Mouse (Mus musculus) lung, adult 2 months (tissue): ENCODE measurements around the gene Cdk12. TPM values are rescaled to one million over a fixed set of nuclear protein-coding genes. Genes with fewer than 3 reads are reported as not detected.
A peak's percentile ranks its signal among the peaks of the same experiment; 100 is the strongest.

ENCODE experiments used
- DNase-seq: peaks from one replicate; pipeline ENCODE4 v3.0.0; 2022
- H3K4me1 ChIP-seq: fragments of 200-500 bp; 2 replicates; pipeline ENCODE4 v1.6.1; 2011; ENCODE audit warnings: low read length; ENCODE audit not compliant: control insufficient read depth, insufficient read depth
- H3K4me3 ChIP-seq: fragments of 200-500 bp; replicated peaks from 2 replicates; pipeline ENCODE3; 2011; ENCODE audit warnings: low read depth, mild to moderate bottlenecking, control low read depth, low read length; ENCODE audit errors: extremely low read depth
- CTCF ChIP-seq: fragments of 200-500 bp; IDR thresholded peaks from 2 replicates; pipeline ENCODE4 v1.5.1; 2011; ENCODE audit warnings: mild to moderate bottlenecking, low read length, control low read depth; ENCODE audit not compliant: insufficient read depth
- POLR2A ChIP-seq: fragments of 200-500 bp; IDR thresholded peaks from 2 replicates; pipeline ENCODE4 v1.6.1; 2011; ENCODE audit warnings: low read depth, mild to moderate bottlenecking, control low read depth, low read length, borderline replicate concordance; ENCODE audit errors: extremely low read depth
- WGBS: fragments of 180-500 bp; shearing (Covaris S2); methylation state at CpG from one replicate; pipeline ENCODE4 v1.1.7; 2018; 5-methylcytosine and 5-hydroxymethylcytosine counted together
- polyA plus RNA-seq: library from polyadenylated mRNA; depleted of rRNA; stranded (reverse); fragments of >200 nt; gene quantifications from 2 replicates; pipeline ENCODE4 v1.2.3, GENCODE M21; 2012

Gene Cdk12
- polyA plus RNA-seq, 1 experiment, result 13.9 TPM

DNA sequence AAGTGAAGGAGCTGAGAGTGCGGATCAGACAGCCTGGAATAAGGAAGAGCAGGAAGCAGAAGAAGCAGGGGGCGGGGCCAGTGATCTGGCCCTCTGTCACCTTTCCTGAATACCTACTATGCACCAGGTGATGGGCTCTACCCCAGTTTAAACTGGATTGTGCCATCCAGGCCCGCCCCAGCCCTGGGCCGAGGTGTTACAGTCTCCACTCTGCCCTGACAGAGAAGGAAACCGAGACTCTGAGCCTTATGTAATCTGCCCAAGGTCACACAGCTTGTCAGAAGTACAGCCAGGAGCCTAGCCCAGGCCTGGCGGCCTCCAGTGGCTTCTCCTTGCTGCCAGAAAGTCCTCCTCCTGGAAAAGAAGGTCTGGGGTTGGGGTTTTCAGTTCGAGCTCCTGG lies 94.9 kb downstream of the Cdk12 start:
- 38% methylated on average over 7 of the region's 7 CpGs for WGBS
- TF ChIP-seq POLR2A (no peak), CTCF (no peak)
- DNase-seq, result no peak

DNA sequence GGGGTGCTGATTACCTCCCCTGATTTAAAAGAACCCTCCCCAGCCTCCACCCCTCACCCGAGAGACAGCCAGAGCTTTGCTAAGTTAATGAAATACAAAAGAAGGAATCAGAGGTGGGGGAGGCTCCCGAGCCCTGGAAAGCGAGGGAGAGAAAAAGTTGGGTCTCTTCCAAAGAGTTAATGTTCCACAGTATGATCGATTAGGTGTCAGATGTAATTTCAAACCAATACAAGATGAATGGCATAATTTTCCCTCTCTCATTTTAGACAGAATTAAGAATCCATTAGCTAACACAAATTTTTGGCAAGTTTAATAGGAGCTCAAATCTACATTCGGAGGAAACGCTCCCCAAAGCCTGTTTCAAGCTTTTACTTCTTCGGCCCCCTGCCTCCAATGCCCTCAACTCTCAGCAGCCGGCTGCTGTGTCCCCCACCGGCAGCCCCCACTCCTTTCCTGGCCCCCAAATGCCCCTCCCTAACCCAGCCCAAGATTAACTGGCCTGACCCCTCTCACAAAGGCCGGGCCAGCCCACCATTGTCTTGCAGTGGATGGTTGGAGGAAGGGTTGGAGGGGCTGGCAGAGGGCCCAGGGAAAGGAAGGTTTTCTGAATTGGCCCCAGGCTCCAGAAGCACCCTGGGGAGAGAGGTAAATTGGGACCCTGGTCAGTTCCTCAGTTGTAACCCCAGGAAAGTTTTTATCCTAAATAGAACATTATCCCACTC lies 95.8 kb downstream of the Cdk12 start:
- TF ChIP-seq CTCF (no peak), POLR2A (no peak)
- Histone ChIP-seq H3K4me3 (no peak overlapping the region), H3K4me1 (peaks cover 3% of the 10 kb centered on the region; the same call in 1 of the 2 replicates)
- DNase-seq, result no peak
- 10% methylated on average over 10 of the region's 10 CpGs for WGBS

More for the DNA sequence above, 94.9 kb downstream of the Cdk12 start:
- Histone ChIP-seq H3K4me3 (no peak overlapping the region), H3K4me1 (peaks cover 3% of the 10 kb centered on the region; the same call in 1 of the 2 replicates)

- WGBS, result 3% methylated on average over 26 of the region's 26 CpGs
- Histone ChIP-seq H3K4me3 (no peak overlapping the region), H3K4me1 (no peaks in the 10 kb centered on the region)
- no peak for TF ChIP-seq POLR2A
- no peak for TF ChIP-seq CTCF
- peak; percentile 34 for DNase-seq
Measured at GRCm38 (mm10) chr11:98313790-98314323, 111.0 kb downstream of the Cdk12 start.

- H3K4me1 ChIP-seq, result no peaks in the 10 kb centered on the region
- no peak overlapping the region for H3K4me3 ChIP-seq
- DNase-seq, result no peak
- TF ChIP-seq POLR2A, result no peak
- no peak for TF ChIP-seq CTCF
- 6% methylated on average over 7 of the region's 7 CpGs for whole genome bisulfite sequencing
Measured at GRCm38 (mm10) chr11:98317479-98317878, 114.6 kb downstream of the Cdk12 start.

DNA sequence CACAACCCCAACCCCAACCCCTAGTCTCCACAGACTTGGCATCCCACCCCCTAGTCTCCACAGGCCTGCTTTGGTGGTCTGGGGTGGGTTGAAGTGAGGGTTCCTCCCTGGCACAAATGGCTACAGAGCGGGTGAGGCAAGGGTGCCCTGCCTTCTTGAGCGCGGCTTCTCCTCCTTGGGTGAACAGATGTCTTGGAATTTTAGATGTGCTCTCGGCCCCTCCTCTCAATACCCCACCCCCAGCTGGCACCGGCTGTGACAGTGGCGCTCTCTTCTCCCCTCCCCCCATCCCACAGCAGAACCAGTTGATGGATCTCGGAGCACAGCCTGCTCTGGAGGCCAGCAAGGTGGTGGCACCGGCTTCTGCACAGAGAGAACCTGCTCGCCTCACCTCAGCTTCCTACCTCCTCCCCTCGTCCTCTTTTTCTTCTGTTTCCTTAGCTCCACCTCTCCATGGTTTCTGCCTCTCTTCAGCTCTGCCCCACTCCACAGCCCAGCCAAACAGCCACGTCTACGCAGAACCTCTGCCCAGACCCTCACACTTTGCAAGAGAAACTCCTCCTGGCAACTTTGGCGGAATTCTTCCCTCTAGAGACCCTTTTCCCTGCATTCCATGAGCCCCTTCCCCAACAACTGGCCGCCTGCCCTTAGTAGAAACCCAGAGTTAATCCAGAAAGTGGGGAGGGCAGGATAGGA lies 115.7 kb downstream of the Cdk12 start:
- no peaks in the 10 kb centered on the region for H3K4me1 ChIP-seq
- 4% methylated on average over 13 of the region's 14 CpGs for WGBS
- no peak overlapping the region for H3K4me3 ChIP-seq
- no peak for TF ChIP-seq POLR2A
- no peak for TF ChIP-seq CTCF
- DNase-seq, result no peak

DNA sequence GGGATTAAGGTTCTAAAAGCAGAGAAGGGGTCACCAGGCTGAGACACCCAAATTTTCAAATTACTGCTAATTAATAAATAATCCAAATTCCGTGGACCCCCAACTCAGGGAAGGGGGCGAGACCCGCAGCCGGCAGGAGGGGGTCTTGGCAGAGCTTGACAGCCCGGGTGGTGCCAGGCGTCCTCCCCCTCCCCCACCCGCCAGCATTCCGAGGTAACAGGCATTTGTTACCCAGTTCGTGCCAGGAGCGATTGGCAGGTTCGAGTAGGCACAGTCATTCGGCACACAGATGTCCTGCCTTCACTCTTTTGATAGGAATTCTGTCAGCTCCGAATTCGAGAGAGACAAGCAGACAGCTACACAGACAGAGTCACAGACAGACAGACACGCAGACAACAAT lies 116.3 kb downstream of the Cdk12 start:
- WGBS, result 4% methylated on average over 15 of the region's 15 CpGs
- TF ChIP-seq POLR2A (no peak), CTCF (no peak)
- H3K4me1 ChIP-seq, result no peaks in the 10 kb centered on the region
- DNase-seq, result no peak
- no peak overlapping the region for H3K4me3 ChIP-seq

- H3K4me1 ChIP-seq, result no peaks in the 10 kb centered on the region
- no peak for DNase-seq
- H3K4me3 ChIP-seq, result no peak overlapping the region
- WGBS, result 20% methylated on average over 4 of the region's 4 CpGs
- TF ChIP-seq CTCF (no peak), POLR2A (no peak)
Measured at GRCm38 (mm10) chr11:98319544-98319943, 116.7 kb downstream of the Cdk12 start.

DNA sequence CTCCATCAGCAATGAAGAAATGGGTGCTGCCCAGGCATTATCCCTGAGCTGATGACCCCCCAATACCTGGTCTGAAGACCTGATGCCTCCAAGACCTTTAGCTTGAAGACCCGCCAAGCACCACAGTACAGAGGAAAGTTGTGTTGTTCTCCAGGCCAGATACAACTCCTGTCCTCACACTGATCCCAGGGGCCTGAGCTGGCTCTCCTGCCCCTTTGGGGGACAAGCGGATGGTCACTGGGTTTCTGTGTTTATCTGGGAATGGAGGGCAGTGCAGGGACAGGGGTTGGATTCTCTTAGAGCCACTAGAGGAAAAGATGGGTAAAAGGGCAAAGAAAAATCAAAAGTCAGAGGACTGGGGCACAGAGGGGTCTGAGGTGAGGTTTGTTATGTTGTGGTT lies 117.1 kb downstream of the Cdk12 start:
- Histone ChIP-seq H3K4me3 (no peak overlapping the region), H3K4me1 (no peaks in the 10 kb centered on the region)
- DNase-seq, result no peak
- 13% methylated on average over 2 of the region's 2 CpGs for WGBS
- TF ChIP-seq CTCF (no peak), POLR2A (no peak)

DNA sequence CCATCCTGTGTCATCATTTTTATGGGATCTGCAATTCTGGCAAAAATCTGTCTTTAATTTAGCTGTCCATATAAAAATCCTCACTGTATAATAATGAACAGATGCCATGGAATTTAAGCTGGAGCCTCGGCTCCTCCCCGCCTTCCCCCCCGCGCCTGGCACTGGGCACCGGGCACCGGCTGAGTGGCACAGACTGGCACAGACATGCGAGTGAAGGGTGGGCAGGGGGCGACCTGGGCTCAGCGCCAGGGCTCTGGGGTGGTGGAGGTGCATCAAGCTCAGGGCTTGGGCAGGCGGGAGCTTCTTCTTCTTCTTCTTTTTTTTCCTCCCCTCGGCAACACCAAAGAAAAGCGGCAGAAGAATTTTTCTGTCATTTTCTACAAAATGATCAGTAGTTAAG lies 117.5 kb downstream of the Cdk12 start:
- no peak for DNase-seq
- whole genome bisulfite sequencing, result 13% methylated on average over 12 of the region's 12 CpGs
- TF ChIP-seq CTCF (no peak), POLR2A (no peak)
- H3K4me1 ChIP-seq, result no peaks in the 10 kb centered on the region
- H3K4me3 ChIP-seq, result no peak overlapping the region
